Mouse (Mus musculus) fibroblast of lung, adult 2 months (primary cell): Measurements from ENCODE around the gene Clpp.

Source experiments
- DNase-seq: peaks from one replicate; pipeline ENCODE4 v3.0.0-alpha.2; 2011; ENCODE audit warnings: low read depth

Clpp gene

GRCm38 (mm10) chr17:56988441-56988840, 1.7 kb upstream of the Clpp start:
- DNase-seq = no peak

- DNase-seq = no peak
These were observed 1.1 kb upstream of the Clpp start for GRCm38 (mm10) chr17:56988921-56989430.

GRCm38 (mm10) chr17:56989467-56990114, 514 bp upstream of the Clpp start:
- DNase-seq = no peak

GRCm38 (mm10) chr17:56990966-56991365, 861 bp downstream of the Clpp start:
- no peak for DNase-seq

DNA sequence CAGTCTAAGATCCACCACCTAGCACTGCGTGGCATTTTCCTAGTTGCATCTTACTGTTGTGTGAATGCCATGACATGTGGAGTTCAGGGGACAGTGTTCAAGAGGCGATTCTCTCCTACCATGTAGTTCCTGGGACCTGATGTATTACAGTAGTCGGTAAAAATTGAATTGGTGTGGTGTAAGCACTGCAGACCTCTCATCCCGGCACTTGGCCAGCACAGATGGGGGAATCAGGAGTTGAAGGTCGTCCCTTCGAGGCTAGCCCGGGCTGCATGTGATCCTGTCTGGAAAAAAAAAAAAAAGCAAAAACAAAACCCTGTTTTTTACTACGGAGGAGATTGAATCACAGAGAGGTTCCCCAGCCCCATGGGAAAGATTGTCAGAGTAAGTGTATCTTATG, 4.9 kb downstream of the Clpp start:
- DNase-seq = no peak

- DNase-seq = no peak
These were observed 6.4 kb downstream of the Clpp start for GRCm38 (mm10) chr17:56996506-56996905.

DNA sequence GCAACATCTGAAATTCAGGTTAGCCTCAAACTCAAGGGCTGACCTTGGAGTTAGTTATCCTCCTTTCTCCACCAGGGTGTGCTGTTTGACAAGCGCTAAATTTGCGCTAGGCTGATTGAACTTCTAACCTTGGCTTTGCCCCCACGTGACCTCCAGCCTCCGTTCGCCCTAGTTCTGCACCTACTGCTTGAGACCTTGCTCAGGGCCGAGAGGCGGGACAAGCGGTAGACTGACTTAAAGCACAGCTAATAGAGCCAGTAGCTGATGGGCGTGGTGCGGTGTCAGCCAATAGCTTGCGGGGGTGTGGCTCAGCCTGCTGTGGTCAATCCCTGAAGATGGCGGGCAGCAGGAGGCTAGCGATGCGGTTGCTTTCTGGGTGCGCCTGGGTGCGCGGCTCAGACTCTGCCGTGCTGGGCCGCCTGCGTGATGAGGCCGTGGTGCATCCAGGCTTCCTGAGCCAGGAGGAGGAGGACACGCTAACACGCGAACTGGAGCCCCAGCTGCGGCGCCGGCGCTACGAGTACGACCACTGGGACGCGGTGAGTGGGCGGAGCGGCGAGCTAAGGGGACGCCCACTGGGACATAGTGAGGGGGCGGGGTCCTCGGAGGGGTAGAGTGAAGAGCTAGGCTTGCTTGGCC, 7.0 kb downstream of the Clpp start, which contains the start of gene Alkbh7:
Gene Alkbh7, plus strand, starts transcription at position 311 of the 639 bp plus-strand sequence.
- DNase-seq = peak; percentile 99

DNA sequence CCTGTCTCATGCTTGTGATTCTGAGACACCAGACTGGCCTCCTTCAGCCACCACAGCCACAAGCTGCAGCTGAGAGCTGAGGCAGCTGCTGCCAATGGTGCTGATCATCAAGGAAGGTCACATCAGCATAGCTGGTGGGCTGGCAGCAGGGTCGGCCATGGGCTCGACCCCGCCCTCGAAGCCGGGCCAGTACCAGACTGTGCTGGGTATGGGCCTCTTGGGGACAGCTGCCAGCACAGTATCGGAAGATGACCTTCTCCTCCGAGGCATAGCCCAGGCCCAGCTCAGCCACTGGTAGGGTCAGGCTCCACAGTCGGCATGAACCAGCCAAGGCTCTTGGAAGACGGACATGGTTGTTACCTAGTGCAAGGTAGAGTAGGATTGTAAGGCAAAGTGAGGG, 9.3 kb downstream of the Clpp start:
- DNase-seq = no peak

GRCm38 (mm10) chr17:56999968-57000609, 10.0 kb downstream of the Clpp start, which contains the start of gene Pspn:
TSS of gene Pspn (minus strand) at chr17:57000018.
- DNase-seq = no peak

GRCm38 (mm10) chr17:57001228-57001627, 11.1 kb downstream of the Clpp start:
- no peak for DNase-seq

- no peak for DNase-seq
These were observed 13.9 kb downstream of the Clpp start for GRCm38 (mm10) chr17:57003994-57004393.

GRCm38 (mm10) chr17:57007137-57007905, 17.2 kb downstream of the Clpp start:
- DNase-seq = no peak

- DNase-seq = no peak
These were observed 20.8 kb downstream of the Clpp start for GRCm38 (mm10) chr17:57010911-57011235.

GRCm38 (mm10) chr17:57011236-57012141, 21.4 kb downstream of the Clpp start, which contains the start of the genes Gtf2f1 and Gm17949:
TSS of gene Gtf2f1 (minus strand) at chr17:57011288.
TSS of gene Gm17949 (plus strand) at chr17:57011469.
- peak; percentile 99 for DNase-seq

- no peak for DNase-seq
These were observed 22.2 kb downstream of the Clpp start for GRCm38 (mm10) chr17:57012245-57012795.

DNA sequence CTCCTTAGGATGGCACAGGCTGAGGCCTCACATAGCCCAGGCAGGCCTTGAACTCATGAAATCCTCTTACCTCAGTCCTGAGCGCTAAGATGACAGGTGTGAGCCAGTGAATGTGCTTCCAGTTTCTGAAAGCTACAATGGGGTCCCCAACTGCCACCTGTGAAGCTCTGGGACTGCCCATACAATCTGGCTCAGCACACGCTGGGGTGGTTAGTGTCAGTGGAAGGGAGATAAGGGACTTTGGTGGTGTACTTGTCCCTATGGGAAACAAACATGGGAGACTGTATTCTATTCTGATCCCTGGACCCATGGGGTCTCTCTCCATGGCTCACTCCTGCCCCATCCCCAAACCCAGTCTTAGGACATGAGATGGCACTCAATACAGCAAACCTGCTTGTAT, 29.6 kb downstream of the Clpp start:
- no peak for DNase-seq

GRCm38 (mm10) chr17:57020960-57021359, 30.9 kb downstream of the Clpp start:
- DNase-seq = no peak

DNA sequence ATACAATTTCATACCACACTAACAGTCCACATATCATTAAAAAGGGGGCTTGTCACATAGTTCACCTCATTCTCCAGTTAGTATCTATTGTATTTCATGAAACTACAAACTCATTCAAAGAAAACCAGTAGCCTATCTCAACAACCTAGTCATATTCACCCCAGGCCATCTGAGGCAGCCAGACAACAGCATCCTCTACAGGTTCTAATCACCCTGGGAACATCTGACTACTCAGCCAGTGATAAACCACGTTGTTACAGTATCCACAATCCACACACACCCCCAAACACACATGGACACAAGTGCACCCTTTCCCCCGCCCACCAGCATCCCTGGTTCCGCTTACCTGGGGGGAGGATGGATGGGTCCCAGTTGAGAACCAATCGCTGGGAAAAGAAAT, 37.4 kb downstream of the Clpp start:
- no peak for DNase-seq

DNA sequence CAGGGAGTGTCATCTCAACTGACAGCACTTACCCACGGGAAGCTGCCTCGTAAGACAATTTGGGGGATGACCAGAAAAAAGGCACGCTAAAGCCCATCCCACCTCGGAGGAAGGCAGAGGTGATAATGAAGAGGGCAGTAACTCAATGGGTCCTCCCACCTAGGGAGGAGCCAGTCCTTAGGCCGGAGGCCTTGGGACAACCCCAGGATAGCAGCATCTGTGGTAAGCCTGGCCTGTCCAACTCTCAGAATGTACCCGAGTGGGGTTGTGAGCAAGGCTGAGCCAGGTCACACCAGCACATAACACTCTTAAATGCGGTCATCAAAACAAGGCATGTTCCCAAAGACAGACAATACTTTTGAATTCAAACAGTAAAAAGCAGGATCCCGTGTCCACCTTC, 39.6 kb downstream of the Clpp start:
- no peak for DNase-seq

- DNase-seq = no peak
These were observed 41.0 kb downstream of the Clpp start, which contains the start of gene Khsrp for GRCm38 (mm10) chr17:57030931-57031660. TSS of gene Khsrp (minus strand) at chr17:57031522.
